Mouse (Mus musculus) thymus, postnatal 0 days (tissue): ENCODE measurements at regions not wholly inside any gene's neighbourhood (a gene's known extent, or its start where the extent isn't known, plus 50 kb on each side); places are given as distances from the start of the nearest gene placed in this dataset.

ENCODE experiments used
- DNase-seq: peaks from one replicate; pipeline ENCODE4 v3.0.0-alpha.2; 2015; ENCODE audit warnings: low spot score

- no peak for DNase-seq
These were observed 186.6 kb upstream of the Sp8 start for GRCm38 (mm10) chr12:118659240-118660120.

DNA sequence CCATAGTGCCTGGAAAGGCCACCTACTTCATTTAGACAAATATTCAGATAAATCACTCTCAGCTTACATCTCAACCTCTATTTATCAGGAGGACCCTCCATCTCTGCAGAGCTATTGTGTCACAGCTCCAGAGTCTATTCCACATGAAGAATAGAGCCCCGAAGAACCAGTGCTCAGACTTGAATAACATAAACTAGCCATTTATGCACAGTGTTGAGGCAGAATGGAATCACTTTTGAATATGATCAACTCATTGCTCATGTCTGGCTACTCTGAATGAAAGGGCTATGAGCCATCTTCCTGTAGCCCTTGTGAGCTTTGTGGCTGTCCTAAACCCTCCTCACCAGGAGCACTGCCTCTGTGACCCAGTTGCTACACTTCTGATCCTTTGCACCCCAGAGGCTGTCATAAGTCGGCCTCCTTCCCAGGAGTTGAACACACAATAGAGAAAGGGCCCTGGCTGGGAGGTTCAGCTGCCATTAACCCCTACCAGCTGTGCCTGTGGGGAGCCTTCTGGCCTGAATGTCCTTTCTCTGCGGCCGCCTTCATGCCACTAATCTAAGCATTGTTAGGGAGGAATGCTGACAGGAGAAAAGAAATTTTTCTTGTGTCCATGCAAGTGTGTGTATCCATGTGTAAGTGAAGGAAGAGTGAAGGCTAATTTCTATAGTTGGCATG, 195.5 kb upstream of the Sp8 start:
- DNase-seq = no peak

GRCm38 (mm10) chr12:118649323-118649973, 196.7 kb upstream of the Sp8 start:
- no peak for DNase-seq

- no peak for DNase-seq
These were observed 197.5 kb upstream of the Sp8 start for GRCm38 (mm10) chr12:118648673-118649072.

DNA sequence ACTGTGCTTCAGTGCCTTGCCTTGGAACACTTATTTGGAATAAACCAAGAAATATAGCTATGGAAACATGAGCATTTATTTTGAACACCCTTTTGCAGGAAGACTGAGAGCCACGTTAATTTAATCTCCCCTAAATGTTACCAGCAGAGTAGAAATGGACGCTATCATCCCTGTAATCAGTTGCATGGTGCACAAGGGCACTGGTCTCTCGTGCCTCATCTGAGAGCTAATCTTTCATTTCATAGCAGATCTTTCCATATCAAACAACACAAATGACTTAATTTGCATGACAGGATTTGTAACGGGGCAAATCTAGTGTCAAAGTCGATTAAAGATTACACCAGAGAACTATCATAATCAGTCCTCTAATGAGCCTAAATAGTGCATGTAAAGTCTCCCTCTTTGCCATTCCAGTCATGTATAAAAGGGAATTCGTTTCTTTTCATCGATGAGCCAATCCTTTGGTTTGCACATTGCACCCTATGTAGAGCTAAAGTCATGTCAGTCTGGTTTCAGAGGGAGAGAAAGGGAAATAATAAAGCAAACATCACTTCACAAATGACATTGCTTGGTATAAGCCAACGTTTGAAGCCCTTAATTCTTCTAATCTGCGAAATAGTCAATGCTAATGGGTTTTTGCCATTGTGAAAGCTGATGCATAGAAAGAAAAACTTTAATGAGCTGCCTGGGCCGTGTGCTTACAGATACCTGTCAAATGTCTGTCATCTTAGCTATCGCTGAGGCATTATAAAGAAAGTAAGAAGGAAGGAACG, 198.7 kb upstream of the Sp8 start:
- no peak for DNase-seq

DNA sequence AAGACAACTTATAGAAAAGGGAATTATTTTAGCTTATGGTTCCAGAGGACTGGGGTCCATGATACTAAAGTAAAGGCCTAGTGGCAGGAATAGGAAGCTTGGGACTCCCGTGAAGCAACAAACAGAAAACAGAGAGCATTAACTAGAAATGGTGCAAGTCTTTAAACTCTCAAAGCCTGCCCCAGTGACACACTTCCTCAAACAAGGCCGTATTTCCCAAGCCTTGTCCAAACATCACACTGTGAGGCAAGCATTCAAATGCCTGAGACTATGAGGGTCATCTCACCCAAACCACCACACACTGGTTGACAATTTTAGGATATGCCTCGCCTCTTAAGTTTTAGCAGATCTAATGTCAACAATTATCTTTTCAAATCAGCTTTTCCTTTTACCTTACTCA, 205.2 kb upstream of the Sp8 start:
- no peak for DNase-seq

GRCm38 (mm10) chr12:118637214-118637613, 208.9 kb upstream of the Sp8 start:
- DNase-seq = no peak

DNA sequence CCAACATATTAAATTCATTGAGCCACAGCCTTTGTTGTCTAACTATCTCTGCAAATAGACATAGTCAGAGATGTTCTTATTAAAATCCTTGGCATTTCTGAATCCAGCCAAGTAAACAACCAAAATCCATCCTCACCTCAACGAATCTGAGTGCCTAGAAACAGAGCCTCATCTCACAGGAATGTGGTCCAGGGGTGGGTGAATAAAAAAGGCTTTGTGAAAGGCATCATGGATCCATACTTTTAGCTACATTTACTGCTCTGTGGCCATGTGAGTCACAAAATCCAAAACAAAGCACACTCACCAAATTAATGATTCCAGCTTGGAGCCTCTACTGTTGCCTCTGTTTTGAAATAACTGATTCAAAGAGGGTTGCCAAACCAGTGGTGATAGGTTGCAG, 210.7 kb upstream of the Sp8 start:
- DNase-seq = no peak

- no peak for DNase-seq
These were observed 215.8 kb upstream of the Sp8 start for GRCm38 (mm10) chr12:118630373-118630772.

DNA sequence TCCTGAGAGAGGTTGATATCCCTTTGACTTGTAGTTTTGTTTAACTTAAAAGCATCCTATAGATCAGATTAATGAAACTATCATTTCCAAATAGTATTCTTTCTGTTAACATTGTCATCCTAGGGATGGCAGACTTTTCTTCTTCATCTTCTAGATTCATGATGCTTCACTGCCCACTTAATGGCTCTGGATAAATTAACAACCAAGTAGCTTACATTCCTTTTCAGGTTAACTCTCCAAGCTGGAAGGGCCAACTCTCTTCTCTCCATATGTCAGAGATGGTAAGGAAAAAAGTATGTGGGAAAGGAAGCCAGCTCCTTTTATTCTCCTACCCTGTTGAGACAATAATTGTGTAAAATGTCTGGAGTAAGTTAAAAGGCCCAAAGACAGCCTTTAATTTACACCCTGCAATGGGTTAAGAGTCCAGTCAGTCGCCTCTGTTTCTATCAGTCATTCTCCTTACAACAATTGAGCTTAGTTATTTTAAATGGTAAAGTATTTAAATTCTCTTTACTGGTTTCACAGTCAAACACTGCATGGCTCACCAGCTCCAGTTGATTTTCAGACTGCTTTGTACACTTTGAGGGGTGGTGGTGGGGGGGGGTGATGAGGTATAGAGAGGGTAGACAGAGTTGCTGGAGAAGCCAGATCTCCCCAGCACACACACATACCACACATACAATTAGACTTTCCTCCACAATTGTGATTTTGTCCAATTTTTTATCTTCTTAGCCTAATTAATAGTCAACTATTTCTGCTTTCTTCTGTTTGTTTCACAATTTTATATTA, 224.2 kb upstream of the Sp8 start:
- DNase-seq = no peak

DNA sequence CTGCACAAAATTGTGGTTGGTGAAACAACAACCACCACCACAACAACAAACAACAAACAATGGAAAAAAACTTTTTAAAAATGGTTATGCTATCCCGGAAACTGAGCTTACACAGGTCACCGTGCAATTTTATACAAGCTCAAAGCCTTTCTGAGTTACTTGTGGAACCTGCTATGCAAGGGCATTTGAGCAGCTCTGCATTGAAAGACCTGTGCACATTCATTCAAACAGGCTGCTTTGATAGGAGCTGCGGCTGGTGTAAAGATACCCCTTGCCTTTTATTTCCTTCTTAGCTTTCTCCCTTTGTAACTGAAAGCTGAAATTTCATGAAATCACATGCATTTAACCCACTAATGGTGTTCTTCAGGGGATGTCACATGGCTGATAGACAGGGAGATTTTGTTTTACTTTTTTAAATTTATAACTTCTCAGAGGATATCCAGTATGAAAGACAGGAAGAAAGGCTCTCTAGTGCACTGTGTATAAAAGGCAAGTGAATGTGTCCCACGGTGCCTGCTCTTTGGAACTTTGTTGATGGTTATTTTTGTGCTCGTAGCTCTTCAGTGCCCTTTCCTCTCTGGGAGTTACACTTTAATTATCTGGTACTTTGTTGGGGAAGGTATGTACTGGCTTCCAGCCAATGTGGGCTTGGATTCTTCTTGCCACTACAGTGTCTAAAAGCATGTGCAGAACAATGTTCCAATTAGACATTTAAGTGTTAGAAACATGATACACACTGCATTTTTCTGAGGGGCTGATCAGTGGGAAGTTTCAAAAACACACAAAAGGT, 225.1 kb upstream of the Sp8 start:
- DNase-seq = no peak

- DNase-seq = no peak
These were observed 249.1 kb upstream of the Sp8 start for GRCm38 (mm10) chr12:118597015-118597414.

GRCm38 (mm10) chr12:118594781-118595574, 251.2 kb upstream of the Sp8 start:
- DNase-seq = no peak

GRCm38 (mm10) chr12:118583829-118584628, 262.1 kb upstream of the Sp8 start:
- no peak for DNase-seq

DNA sequence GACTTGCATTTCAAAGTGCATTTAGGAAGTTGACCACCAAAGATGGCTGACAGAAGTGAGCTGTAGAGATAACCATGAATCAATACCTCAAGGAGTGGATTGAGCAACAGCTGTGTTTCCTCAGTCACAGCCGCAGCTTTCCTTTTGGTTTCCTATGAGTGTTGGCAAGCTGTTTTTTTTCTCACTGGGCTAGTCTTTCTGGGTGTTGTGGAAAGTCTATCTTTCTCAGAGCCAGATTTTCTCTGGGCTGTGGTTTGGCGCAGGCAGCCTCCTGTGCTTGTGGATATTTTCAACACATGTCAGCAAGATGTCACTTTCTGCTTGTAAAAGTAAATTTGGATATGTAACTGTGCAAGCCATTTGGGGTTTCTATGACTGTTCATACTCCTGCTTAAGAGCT, 268.6 kb upstream of the Sp4 start:
- DNase-seq = no peak

DNA sequence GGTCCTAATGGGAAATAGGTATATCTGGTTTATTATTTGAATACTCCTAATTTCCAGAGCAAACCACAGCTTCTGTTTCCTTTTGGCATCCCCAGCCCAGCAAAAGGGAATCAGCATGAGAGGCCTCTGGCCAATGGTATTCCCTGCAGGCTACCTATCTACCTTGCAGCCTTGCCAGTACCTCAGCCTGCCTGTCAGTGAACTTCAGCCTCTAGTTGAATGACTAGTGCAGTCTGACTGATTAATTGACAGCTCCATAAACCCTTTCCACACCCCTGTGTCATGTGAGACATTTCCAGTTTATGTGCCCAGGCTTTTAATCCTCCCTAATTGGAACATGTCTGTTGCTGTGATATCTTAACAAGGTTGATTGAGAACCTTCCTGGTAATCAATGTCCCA, 265.4 kb upstream of the Sp4 start:
- DNase-seq = no peak

DNA sequence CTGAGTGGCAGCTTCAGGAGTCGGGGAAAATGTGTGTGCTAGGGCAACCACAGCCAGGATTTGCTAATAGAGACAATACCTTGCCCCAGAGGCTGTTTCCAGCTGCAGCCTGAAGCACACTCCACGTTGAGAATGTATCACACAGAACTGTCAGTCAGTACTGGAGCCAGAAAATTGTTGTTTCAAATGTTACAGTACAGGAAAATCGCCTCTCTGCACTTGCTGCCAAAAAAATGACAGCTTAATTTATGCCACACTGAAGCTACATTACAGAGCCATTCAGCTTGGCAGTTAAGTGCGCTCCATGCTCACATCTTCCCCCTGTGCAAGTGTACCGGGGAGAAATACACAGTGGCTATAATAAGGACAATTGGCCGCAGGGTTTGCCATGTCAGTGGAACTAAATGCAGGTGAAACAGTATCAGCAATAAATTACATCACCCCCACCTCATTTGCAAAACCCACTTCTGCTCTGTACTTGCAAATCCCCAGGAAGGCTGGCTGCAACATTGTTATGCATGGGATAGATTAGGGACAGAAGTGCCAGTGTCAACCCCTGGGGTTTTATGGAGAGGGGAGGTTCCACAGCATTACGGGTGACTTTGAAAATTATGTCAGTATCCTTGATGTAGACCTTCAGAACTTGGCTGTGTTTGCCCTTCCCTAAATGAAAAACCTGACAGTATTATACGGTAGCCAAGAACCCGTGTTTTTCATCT, 263.3 kb upstream of the Sp4 start:
- no peak for DNase-seq

- no peak for DNase-seq
These were observed 261.0 kb upstream of the Sp4 start for GRCm38 (mm10) chr12:118562226-118562625.
